Mouse (Mus musculus) left cerebral cortex, adult 11 months (tissue): ENCODE results near the gene Gnb2.

ENCODE experiments used
- DNase-seq: peaks from one replicate; pipeline ENCODE4 v3.0.0; 2022; ENCODE audit warnings: low spot score

Gnb2 gene

DNA sequence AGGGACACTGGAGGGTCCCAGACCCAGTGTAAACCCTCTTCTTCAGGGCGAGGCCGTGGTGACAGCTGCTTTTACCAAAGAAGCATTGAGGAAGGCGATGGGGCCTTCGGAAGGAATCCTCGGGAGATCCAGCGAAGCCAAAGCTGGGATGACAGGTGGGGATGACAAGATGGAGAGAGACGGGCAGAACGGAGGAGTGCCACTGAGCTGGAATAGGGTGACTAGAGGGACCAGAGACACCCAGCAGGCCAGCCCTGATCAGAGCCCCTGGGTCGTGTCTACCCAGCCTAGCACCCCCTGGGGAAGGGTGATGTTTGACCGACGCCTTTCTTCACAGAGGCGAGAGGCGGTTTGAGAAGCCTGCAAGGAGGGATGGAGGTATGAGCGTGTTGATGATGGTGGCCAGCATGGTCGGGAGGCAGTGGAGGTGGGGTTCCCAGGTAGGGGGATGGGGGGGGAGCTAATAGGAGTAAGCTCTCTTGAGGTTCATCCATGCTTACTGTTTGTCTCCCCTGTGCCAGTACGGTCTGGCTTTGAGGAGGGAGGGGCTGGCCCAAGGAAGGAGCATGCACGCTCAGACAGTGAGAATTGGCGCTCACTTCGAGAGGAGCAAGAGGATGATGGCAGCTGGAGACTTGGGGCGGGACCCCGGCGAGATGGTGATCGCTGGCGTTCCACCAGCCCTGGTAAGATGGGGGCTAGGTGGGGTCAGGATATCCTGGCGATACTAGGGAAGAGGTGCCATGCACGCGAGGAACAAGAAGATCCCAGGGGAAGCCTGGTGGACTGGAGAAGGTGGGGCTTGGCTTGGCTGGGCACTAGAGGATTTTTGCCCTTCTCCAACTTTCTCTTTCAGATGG is 13.4 kb downstream of the Gnb2 start:
- no peak for DNase-seq

DNA sequence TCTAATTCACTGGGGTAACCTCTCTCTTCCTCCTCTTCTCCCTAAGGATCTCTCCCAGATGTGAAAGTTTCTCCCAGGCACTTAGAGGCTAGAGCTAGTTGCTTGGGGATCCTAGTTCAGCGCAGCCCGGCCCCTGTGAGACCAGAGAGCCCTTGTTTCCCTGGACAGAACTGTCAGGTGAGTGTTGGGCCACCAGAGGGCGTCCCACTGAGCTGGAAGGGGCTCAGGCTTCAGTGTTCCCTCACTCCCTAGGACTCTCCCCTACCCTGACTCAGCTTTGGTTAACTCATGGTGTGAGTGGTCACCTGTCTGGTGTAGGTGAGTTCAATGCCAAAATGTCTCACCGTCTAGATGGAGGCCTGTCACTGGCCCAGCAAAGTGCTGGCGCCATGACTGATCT is 14.9 kb downstream of the Gnb2 start, which contains the start of gene Gigyf1:
Gigyf1 (plus strand) TSS at position 113 of the 400 bp plus-strand sequence.
- no peak for DNase-seq

DNA sequence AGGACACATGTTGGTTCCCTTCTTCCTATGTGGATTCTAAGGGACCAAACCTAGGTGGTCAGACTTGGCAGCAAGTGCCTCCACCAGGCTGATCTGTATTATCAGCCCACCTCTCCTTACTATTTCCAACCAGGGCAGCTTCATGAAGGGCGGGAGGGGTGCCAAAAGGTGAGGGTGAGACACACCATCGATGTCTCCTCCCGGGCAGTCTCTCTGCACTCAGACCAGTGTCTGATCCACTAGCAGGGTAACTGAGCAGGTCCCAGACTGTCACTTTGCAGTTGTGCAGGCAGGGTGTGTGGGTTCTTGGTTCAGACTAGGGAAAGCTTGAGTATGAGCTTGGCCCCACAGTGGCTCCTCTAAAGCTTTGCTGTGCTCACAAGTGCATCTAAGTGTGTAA is 18.5 kb downstream of the Gnb2 start:
- DNase-seq, result no peak

DNA sequence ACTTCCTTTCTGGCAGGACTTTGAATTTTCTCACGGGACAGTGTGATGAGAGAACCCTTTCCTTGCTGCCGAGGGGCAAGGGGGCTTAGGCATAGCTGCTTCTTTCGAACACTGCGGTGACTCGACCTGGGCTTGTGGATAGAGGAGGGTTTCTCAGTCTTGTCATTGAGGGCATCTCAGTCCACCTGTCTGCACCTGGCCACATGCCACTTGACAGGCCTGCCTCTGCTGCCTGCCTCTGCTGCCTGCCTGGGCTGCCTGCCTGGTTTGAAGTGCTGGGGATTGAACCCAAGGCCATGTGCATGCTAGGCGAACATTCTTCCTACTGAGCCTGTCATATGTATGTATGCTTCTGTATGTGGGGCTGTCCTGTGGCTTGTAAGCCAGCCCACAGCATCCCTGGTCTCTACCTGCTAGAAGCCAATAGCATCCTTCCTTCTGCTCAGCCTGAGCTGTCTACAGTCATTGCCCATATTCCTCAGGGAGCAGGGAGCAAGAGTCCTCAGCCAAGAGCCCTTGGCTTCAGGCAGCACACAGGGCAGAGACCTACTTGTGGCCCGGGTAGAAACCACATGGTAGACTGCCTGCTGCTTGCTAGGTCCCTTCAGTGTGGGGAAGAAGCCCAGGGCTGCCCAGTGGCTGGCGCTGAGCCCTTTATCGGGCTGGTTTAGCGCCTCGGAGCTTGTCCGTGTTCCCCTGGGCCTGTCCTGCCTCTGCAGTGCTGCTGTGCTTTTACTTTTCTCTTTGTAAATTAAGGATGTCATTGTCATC is 19.2 kb downstream of the Gnb2 start:
- DNase-seq, result no peak

DNA sequence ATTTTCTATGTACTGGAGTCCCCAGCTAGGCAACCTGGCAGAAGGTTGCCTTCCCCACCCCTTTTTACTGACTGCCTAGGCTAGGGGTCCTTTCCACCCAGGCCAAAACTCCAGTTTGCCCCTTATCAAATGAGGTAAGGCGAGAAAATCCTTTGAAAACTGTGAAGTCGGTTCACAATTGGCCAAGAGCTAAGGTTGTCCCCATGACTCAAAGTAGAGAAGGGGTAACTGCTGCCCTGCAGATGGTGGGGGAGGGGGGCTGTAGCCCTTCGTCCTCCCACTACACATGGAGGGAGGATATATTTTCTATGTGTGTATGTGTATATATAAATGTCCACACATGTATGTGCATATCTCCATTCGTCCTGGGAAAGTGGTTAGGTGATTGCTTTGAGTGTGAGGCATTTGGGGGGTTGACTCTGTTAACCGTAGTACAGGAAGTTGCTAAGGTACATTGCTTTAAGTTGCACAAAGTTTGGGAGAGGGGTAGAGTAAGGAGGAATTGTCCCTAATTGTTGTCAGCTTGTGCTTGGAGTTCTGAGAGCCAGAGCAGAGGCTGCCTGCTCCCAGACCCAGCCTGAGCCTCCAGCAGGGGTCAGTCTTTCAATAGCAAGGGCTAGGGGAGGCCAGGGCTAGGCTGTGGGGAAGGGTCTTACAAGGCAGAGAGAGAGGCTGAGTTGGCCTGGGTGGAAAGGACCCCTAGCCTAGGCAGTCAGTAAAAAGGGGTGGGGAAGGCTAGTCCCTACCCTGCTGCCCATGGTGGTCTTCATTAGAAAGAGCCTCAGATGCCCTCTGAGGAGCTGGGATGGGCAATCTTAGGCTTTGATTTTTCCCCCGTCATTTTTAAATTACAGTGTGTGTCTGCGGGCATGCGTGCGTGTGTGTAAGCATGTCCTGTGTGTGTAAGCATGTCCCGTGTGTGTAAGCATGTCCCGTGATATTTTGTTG is 20.2 kb downstream of the Gnb2 start:
- DNase-seq, result no peak

DNA sequence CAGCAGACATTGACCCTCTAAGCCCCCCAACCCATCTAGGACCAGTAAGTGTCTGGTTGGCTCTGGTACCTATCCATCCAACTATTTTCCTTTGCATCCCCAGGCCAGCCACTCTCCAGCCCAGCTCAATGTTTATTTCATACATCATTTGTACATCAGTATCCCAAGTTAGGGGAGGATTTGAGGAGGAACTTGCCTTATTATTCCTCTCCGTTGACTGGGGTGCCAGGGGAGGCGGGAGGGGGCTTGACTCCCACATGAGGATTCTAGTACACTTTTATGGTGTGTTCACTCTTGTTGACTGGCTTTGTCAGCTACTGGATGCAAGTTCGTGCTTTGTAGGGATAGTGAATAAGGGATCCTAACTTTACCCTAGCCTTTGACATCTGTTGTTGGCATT is 21.6 kb downstream of the Gnb2 start:
- no peak for DNase-seq

DNA sequence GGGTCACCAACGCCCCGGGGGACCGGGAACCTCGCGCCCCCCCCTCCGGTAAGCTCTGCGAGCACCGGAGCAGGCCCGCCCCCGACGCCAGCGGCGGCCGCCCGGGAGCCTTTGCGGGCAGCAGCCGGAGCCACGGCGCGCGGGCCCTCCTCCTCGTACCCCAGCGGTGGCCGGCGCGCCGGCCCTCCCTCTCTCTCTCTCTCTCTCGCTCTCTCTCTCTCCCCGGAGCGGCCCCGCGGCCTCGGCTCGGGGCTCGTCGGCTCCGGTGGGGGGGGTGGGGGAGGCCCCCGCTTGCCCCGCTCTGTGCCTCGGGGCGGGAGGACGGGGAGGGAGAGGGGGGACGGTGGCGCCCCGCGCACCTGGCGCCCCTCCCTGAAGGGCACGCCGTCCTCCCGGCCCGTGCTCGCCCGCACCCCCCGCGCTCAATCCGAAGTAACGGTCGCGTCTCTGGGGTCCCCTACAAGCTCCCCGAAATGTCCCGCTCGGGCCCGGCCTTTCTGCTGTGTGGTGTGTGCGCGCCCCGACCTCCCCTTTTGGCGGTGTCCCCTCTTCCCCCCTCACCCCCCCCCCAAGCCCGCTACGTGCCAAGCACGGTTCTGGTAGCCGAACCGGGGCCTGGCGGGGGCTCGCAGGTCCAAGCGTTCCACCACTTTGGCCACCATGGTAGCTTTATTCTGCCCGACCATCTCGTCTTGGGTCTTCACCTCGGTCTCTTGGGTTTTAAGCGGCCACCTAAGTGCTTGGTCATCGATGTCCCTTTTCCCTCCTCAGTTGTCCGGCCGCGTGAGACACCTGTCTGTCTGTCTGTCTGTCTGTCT is 22.5 kb downstream of the Gnb2 start:
- no peak for DNase-seq

DNA sequence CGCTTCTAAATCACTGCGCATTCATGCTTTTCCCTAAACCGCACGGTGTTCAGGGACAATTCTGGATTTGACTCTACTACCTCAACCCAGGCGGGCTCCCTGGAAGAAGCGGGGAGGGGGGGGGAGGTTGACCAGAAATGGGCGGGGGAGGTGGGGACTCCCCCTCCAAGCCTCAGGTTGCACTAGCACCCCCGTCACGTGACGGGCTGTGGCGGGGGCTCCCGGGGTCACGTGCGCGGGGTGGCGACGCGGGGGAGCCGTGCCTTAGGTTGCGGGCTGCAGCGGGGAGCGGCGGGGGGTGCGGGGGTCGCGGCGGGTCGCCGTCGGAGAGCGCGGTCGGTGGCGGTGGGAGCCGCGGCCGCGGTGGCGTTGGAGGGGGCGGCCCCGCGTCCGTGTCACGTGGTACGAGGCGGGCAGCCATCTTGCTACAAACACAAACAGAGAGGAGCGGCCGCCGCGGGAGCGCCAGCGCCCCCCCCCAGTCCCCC is 23.3 kb downstream of the Gnb2 start:
- DNase-seq, result no peak

DNA sequence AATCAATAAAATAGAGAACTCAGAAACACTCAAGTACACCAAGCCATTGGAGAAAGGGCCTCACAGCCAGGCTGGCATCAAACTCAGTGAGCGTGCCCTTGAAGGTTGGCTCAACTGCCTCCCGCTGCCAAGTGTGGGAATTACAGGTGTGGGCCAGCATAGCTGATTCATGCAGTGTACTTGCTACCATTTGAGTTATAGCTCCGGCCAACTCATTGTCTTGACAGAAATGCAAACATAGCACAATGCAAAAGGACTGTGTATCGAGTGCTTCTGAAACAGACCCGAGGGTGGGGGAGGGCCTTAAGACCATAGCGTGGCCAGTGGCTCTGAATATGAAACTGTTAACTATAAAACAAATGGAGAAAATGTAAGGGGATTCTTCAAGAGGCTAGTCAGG is 29.3 kb downstream of the Gnb2 start:
- no peak for DNase-seq

DNA sequence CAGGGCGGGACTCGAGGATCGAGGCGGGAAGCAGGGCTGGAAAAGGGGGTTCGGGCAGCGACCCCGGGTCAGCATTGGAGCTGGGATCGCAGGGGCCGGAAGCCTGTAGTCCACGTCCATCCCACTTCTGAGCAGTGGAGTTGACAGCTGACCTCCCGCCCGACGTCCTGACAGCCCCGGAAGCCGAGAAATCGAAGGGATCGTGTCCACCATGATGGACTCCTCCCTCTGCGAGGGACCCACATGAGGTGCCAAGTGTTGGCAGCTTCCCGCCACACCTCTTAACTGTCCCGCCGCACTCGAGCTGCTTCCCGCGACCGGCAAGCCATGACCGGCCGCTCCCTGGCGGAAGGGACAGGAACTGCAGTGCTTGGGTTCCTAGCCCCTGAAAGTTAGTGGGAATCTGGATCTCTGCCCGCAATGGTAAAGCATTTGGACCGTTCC is 30.6 kb downstream of the Gnb2 start:
- DNase-seq, result no peak

DNA sequence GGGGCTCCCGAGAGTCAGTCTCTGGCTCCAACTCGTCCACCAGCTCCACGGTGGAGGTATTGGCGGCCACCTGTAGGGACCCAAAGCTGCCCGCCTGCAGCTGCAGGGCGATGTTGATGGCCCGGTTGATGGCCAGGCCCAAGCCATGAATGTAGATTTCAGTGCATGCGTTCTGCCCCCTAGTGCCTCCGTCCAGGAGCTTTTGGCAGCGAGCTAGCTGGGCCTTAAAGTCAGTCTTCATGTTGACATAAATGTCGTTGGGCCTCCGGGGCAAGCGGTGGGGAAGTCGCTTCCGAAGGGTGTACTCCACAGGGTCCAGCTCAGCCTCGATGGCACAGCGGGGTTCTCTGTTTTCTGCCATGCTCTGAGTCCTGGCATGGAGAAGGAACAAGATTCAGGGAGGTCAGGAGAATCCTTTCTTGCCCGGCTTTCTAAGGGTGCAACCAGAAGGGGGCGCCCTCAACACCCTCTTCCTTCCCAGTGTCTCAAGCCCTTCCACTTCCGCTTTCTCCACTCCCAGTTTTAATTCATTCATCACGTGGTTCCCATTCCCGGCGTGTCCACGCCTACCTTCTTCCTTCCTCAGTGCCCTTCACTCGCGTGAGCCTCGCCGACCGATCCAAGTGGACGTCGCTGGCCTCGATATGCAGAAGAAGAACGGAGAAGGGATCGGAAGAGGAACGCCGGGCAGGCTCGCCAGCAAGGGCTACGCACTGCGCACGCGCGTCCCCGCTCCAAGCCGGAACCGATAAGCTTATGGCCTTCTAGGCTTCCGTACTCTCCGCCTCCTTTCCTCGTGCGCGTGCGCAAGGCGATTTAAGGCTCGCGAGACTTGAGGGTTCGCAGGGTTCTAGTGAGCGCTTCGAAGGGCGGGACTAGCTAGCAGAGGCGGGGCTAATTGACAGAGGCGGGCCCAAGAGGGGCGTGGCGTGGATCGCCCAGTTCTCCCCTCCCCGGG is 31.3 kb downstream of the Gnb2 start, which contains the start of gene Pop7:
Pop7 (minus strand) TSS at position 810 of the 958 bp plus-strand sequence.
- DNase-seq, result peak; percentile 99

DNA sequence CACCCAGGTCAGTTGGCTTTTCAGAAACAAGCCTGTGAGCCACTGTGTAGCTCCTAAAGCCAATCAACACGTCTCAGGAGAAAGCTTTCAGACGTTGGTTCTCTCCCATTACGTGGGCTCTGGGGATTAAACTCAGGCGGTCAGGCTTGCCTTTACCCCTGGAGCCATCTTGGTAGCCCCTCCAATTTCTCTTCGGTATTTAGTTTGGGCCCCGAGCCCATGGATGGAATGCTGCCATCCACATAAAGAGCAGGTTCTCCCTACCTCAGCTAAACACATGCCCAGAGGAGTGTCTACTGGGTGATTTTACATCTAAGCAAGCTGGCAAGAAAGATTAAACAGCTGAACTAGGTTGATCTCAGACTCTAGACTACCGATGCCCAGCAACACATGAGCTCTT is 33.1 kb downstream of the Gnb2 start:
- DNase-seq, result no peak

DNA sequence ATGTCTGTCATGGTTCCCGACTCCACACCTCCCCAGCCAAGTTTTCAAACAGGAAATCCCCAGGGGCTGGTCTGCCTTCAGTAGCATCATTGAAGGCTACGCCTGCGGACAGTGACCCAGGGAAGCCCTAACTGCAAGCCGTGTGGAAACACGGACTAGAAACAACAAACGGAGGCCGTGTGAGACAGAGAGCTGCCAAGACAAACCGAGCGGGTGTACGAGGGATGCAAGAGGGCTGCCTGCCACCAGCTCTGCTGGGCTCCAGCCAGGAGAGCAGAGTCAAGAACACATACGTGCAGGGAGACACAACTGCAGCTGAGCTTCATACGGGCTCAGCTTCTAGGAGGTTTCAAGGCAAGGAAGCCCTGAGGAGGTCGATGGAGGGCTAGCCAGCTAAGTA is 39.5 kb downstream of the Gnb2 start:
- DNase-seq, result no peak

DNA sequence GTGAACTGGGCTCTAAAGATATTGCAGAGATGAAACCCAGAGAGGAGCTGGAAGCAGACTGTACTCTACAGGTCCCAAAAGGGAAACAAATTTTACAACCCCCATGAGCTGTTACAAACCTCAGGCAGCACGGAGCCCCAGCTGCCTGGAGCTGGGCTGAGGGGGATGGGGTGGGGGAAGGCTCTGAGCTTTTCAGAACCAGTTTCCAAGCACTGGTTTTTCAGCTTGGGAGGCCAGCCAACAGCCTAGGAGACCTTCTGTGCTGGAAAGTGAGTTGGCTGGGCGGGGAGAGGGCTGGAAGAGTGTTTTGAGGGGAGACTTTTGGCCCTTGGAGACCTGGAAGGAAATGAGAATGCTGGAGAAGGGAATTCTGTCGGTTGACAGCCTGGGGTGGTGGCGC is 41.8 kb downstream of the Gnb2 start:
- DNase-seq, result no peak

DNA sequence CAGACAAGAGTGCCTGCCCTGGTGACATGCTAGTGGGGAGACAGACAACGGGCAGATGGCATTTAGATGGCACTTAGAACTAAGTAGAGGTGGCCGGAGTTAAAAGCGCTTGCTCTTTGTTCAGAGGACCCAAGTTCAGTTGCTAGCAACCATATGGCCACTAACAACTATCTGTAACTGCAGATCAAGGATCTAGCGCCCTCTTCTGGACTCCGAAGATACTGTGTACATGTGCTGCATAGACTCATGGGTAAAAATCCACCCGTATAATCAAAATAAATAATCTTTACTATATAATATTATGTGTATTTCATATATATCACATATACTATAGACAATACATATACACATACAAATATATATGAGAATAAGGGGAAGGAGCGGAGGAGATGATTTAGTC is 45.7 kb downstream of the Gnb2 start:
- DNase-seq, result no peak

DNA sequence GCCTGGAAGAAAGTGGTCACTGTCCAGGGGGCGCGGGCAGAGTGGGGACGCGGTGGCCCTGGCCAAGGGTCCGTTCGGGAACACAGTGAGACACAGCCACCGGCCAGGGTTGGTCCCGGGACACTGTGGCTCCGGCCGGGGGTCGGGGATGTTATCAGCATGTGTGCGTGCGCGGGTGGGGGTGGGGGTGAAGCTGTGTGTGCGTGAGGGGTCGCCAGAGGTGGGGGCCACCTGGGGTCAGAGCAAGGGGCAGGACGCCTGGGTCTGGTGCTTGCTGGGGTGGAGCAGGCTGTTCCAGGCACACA is 47.5 kb downstream of the Gnb2 start:
- no peak for DNase-seq

DNA sequence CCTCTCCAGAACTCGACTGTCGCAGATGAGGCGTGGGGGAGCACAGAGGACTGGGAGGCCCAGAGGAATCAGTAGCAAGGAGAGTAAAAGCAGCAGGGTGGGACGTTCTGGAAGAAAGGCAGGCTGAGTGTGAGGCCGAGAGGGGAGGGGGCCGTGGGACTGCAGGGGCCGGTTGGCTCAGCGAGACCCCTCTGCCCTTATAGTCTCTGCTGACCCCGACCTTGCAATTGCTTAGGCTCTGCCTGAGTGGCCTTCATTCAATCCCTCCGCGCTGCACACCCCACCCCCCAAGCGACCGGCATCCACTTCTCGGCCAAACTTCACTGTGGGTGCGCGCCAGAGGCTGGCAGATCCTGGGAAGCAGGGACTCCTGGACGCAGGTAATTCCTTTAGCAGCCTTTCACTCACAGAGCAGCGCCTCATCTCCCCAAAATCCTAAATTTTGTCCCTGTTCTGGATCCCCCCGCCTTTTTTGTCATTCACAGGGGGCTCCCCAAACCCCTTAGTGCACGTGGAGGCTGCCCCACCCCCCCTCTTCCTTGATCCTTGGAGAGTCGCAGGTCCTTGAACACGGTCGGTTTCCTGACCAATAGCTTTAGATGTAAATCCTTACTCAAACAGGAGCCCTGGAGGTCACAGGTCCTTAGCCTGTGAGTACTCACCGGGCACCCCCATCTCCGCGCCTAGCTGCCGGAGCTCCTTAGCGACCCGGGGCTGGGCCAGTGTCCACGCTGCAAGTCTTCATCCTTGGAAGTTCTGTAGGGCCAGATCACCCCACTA is 48.0 kb downstream of the Gnb2 start:
- DNase-seq, result no peak

DNA sequence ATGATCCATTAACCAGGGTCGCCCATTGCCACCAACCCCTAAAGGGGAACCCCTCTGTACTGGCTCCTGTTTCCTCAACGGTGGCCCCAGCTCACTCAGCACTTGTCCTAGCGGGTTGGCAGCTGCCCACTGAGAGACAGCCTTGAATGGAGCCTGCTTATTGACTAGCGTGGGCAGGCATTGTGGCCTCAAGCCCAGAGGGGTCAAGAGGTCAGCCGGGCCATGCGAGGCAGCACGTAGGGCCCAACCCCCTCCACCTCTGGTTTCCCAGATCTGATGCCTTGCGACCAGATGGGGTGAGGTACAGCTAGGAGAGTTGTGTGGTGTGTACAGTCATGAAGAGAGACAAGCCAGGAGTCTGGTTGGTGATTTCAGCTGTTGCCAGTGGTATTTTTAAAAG is 51.4 kb downstream of the Gnb2 start:
- DNase-seq, result no peak

DNA sequence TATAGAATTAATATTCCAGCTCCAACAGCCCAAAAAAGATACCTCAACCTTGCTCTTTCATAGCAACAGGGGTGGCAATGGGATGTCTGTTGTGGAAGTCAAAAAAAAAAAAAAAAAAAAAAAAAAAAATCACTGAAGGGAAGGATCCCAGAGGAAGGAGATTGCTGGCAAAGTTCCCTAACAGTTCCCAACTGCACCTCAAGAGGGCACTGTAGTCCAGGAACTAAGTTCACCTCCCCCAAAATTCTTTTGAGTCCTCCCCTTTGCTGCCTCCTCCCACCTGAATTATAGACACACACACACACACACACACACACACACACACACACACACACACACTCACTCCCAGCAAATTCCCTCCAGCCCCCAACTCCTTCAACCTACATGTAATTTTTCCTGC is 52.2 kb downstream of the Gnb2 start:
- peak; percentile 68 for DNase-seq
